Mouse (Mus musculus): Measurements from ENCODE around the gene Heg1.

Gene Heg1

GRCm38 (mm10) chr16:33684162-33684702 lies at the start of gene Heg1:
Heg1 (plus strand) TSS chr16:33684370.
- DNase-seq (ENCODE audit: low spot score), result peak; percentile 64

GRCm38 (mm10) chr16:33635836-33636595 lies 48.2 kb upstream of the Heg1 start:
- DNase-seq (ENCODE audit: low spot score), result no peak

DNA sequence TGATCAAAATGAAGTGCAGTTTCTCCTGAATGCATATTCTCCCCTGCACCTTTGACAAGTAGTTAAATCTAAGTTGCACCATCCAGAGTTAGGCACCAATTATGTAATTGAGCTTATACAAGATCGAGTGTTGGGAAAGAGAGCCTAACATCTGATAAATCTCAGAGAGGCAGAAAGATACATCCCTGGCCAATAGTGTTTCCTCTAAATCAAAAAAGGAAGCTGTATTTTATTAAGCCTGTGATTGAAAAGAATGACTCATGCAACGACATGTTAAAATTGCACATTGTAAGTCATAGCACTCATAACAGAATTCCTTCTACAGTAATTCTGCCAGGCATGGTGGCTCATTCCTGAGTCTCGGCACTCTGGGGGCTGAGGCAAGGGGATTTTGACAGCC lies 42.4 kb upstream of the Heg1 start:
- DNase-seq (ENCODE audit: low spot score), result no peak

DNA sequence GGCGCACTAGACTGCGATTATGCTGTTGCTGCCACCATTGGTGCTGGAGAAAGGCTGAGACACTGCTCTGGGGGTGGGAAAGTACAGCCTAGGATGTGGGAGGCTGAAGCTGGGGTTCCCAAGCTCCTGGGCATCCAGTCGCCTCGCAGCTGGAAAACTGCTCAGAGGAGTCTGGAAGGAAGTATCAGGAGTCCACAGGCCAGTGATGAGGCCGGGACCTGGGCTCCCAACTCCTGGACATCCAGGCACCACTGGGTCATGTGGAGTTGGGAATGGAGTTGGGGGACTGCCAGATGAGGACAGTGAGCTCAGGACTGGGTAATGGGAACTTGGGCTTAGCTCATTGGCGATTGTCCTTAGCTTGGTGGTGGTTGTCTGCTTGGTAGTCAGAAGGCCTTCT lies 31.1 kb upstream of the Heg1 start:
- no peak for DNase-seq (ENCODE audit: low spot score)

GRCm38 (mm10) chr16:33655443-33655842 lies 28.7 kb upstream of the Heg1 start:
- no peak for DNase-seq (ENCODE audit: low spot score)

- no peak for DNase-seq (ENCODE audit: low spot score)
These were observed 27.0 kb upstream of the Heg1 start for GRCm38 (mm10) chr16:33657191-33657590.

DNA sequence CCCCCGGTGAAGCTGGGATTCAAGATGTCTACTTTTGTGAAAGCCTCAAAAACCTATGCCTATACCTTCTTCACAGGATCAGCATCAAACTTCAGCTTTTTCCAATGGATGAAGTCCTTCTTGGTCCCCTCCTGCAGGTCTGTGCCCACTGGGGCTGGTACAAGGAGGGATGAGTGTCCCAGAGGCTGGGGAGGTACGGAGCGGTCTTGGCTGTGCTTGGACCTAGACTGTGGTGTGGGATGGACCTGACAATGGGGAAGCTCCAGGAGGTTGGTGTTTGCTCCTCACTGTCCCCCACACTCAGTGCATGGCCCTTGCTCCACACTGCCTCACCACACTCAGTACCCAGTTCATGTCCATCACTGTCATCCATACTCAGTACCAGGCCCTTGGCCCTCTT lies 26.0 kb upstream of the Heg1 start:
- no peak for DNase-seq (ENCODE audit: low spot score)

DNA sequence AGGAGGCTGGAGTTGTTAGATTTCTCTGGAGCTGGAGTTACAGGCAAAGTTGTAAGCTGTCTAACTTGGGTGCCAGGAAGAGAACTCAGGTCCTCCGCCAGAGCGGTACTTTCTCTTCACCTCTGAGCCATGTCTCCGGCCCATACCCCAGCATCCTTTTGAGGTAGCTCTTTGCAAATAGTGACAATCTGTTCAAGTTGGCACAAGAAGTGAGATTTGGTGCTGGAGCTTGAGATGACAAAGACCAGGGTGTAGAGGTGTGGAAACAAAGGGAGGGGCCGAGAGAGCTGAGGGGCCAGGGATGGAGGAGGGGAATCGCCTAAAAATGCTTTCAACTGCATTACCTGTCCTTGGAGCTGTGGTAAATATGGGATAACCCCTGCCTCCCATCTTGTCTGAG lies 24.6 kb upstream of the Heg1 start:
- no peak for DNase-seq (ENCODE audit: low spot score)

DNA sequence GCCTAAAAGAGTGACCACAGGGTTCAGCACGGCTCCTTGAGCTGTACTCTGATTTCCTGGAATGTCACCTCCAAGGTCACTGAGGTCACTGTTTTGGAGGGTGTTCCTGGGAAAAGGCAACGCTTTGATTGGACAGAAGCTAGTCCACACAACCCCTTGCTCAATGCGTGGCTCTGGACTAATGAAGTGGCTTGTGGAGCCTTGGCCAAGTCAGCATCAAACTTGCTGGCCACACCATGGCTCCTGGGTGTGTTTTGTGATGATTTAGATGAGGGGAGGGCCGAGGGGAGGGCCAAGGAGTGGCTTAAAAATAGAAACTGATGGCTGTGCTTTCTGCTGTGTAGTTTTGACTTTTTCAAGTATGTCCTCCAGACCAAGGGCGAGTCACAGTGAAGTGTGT lies 24.0 kb upstream of the Heg1 start:
- no peak for DNase-seq (ENCODE audit: low spot score)

DNA sequence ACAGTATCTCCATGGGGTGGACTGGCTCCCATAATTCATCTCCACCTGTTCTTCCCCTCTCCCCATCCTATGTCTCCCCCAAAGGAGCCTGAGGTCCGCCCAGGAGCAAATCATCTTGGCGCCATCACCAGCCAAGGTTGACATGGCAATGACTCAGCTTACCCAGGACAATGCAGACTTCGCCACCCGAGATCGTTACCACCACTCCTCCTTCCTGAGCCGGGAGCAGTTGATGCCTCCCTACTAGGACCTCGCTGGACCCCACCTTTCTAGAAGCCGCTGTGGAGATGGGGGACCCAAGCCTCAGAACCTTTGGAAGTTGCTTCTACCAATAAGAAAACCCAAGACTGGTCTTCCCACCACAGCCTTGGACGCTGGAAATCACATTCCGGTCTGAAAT lies 21.3 kb upstream of the Heg1 start:
- no peak for DNase-seq (ENCODE audit: low spot score)

DNA sequence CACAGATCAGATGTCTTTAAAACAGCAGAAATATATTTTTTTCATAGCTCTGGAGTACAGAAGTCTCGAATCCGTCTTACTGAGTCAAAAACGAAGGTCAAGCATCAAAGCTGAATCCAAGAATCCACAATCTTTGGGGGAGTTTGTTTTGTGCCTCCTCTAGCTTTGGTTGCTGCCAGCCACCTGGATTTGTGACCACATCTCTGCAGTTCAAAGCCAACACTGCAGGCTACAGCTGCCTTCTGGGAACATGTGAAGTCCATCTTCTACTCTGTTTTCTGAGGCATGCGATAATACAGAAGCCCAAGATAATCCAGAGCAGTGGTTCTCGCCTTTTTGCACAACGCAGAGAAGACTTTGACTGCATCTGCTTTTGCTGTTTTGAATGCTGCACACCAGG lies 17.9 kb upstream of the Heg1 start:
- DNase-seq (ENCODE audit: low spot score), result no peak

GRCm38 (mm10) chr16:33666985-33667538 lies 17.1 kb upstream of the Heg1 start:
- no peak for DNase-seq (ENCODE audit: low spot score)

DNA sequence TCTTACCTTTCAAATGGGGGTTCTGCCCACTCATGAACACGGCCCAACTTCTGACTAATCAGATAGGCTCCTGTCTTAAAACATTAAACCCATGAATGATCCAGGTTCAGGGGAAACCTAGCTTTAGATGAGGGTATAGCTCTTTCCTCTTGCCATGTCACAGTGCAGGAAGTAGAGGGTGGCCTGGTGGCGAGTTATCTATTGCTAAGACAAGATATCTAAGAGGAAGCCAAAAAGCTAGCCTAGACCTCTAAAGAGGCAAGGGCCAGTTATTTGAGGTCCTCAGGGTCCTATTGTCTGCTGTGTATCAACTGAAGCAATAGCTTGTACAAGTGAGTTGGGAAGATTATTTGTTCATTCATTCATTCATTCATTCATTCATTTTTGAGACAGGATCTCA lies 15.7 kb upstream of the Heg1 start:
- no peak for DNase-seq (ENCODE audit: low spot score)

- no peak for DNase-seq (ENCODE audit: low spot score)
These were observed 15.1 kb upstream of the Heg1 start for GRCm38 (mm10) chr16:33669072-33669471.

GRCm38 (mm10) chr16:33670340-33670739 lies 13.8 kb upstream of the Heg1 start:
- no peak for DNase-seq (ENCODE audit: low spot score)

GRCm38 (mm10) chr16:33670933-33671332 lies 13.2 kb upstream of the Heg1 start:
- no peak for DNase-seq (ENCODE audit: low spot score)

DNA sequence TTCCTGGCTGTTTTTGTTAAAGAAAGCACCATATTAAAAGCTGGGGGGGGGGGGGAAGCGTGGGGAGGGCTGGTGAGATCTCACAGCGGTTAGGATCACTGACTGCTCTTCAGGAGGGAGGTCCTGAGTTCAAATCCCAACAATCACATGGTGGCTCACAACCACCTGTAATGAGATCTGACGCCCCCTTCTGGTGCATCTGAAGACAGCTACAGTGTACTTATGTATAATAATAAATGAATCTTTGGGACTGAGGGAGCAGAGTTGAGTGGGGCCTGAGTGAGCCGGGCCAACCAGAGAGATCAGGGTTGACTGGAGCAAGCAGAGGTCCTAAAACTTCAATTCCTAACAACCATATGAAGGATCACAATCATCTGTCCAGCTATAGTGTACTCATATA lies 12.0 kb upstream of the Heg1 start:
- DNase-seq (ENCODE audit: low spot score), result no peak

GRCm38 (mm10) chr16:33672643-33673042 lies 11.5 kb upstream of the Heg1 start:
- no peak for DNase-seq (ENCODE audit: low spot score)

- no peak for DNase-seq (ENCODE audit: low spot score)
These were observed 10.6 kb upstream of the Heg1 start for GRCm38 (mm10) chr16:33673530-33674109.

GRCm38 (mm10) chr16:33675151-33675847 lies 8.9 kb upstream of the Heg1 start:
- DNase-seq (ENCODE audit: low spot score), result no peak

DNA sequence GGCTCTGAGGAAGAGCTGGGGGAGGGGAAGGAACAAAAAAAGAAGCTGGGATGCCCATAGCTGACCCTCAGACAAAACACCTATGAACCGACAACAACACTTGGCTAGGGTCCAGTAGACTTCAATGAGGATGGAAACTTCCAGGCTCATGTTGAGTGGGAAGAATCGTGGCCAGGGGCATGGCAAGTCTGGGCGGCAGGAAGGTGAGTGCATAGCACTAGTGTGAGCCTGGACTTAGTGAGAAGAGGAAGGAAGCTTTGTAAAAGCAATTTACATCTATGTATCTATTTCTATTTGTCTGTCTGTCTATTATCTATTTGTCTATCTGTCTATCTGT lies 8.4 kb upstream of the Heg1 start:
- no peak for DNase-seq (ENCODE audit: low spot score)

- DNase-seq (ENCODE audit: low spot score), result no peak
These were observed 7.5 kb upstream of the Heg1 start for GRCm38 (mm10) chr16:33676347-33677312.
